Mouse (Mus musculus) lung, postnatal 0 days (tissue): ENCODE measurements at regions not wholly inside any gene's neighbourhood (a gene's known extent, or its start where the extent isn't known, plus 50 kb on each side); places are given as distances from the start of the nearest gene placed in this dataset.

Experiments used
- CTCF ChIP-seq: IDR thresholded peaks from 2 replicates; pipeline ENCODE4 v1.5.1; 2016; ENCODE audit warnings: antibody characterized with exemption, mild to moderate bottlenecking
- EP300 ChIP-seq: IDR thresholded peaks from 2 replicates; pipeline ENCODE4 v1.6.1; 2016; ENCODE audit warnings: antibody characterized with exemption, mild to moderate bottlenecking, control low read depth

DNA sequence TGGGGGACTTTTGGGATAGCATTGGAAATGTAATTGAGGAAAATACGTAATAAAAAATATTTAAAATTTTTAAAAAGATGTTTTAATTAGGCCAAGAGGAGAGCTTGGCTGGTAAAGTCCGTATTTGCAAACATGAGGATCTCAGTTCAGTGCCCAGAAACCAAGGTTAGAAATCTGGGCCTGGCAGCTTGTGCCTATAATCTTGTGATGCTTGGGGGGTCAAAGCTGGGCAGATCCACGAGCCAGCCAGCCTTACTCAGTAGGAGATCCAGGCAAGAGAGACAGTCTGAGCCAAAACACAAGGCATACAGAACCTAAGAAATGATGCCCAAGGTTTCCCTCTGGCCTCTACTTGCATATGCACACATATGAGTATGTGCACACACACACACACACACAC lies 54.1 kb upstream of the Cxadr start:
- TF ChIP-seq CTCF (no peak), EP300 (no peak)
